Mouse (Mus musculus) lung, adult 2 months (tissue): ENCODE measurements around the gene Gm5129.

ENCODE experiments used
- CTCF ChIP-seq: fragments of 200-500 bp; IDR thresholded peaks from 2 replicates; pipeline ENCODE4 v1.5.1; 2011; ENCODE audit warnings: mild to moderate bottlenecking, low read length, control low read depth; ENCODE audit not compliant: insufficient read depth
- POLR2A ChIP-seq: fragments of 200-500 bp; IDR thresholded peaks from 2 replicates; pipeline ENCODE4 v1.6.1; 2011; ENCODE audit warnings: low read depth, mild to moderate bottlenecking, control low read depth, low read length, borderline replicate concordance; ENCODE audit errors: extremely low read depth

- TF ChIP-seq POLR2A (no peak), CTCF (no peak)
Measured at GRCm38 (mm10) chr5:29725369-29725768, 10.4 kb downstream of the Gm5129 start.
